Mouse (Mus musculus) embryonic facial prominence, embryonic 11.5 days (tissue): ENCODE measurements around the gene Cd68. TPM values are rescaled to one million over a fixed set of nuclear protein-coding genes. Genes with fewer than 3 reads are reported as not detected.
"Not testable (repeated sequence)": the region's sequence is repeated elsewhere in the genome, so short reads cannot be mapped to it uniquely, and the experiment has no call there.

Source experiments
- ATAC-seq: fragments of 200-750 bp; cut with Nextera tagmentation; replicated peaks from 2 replicates; pipeline ENCODE4 v1.8.0; 2017; ENCODE audit warnings: low read depth; ENCODE audit not compliant: insufficient number of reproducible peaks, low FRiP score, low TSS enrichment
- DNase-seq: peaks from one replicate; pipeline ENCODE4 v3.0.0-alpha.2; 2015; ENCODE audit warnings: low spot score
- H3K27ac ChIP-seq: fragments of 300-500 bp; sonication (generic); replicated peaks from 2 replicates; pipeline ENCODE4 v1.5.1; 2014; ENCODE audit warnings: mild to moderate bottlenecking, low read depth, low read length, control low read depth
- H3K27me3 ChIP-seq: fragments of 300-500 bp; sonication (generic); 2 replicates; pipeline ENCODE4 v1.6.1; 2014; ENCODE audit warnings: mild to moderate bottlenecking, low read length, moderate library complexity, mixed read lengths; ENCODE audit not compliant: control insufficient read depth, insufficient read depth
- H3K36me3 ChIP-seq: fragments of 300-500 bp; sonication (generic); replicated peaks from 2 replicates; pipeline ENCODE4 v1.6.1; 2014; ENCODE audit warnings: low read depth, mild to moderate bottlenecking, low read length, moderate library complexity, mixed read lengths; ENCODE audit not compliant: control insufficient read depth, insufficient read depth
- H3K4me1 ChIP-seq: fragments of 300-500 bp; sonication (generic); 2 replicates; pipeline ENCODE4 v1.6.1; 2014; ENCODE audit warnings: low read length, mixed read lengths; ENCODE audit not compliant: control insufficient read depth, insufficient read depth
- H3K4me2 ChIP-seq: fragments of 300-500 bp; sonication (generic); 2 replicates; pipeline ENCODE4 v1.6.1; 2014; ENCODE audit warnings: low read depth, mild to moderate bottlenecking, control low read depth, low read length, moderate library complexity
- H3K4me3 ChIP-seq: fragments of 300-500 bp; sonication (generic); 2 replicates; pipeline ENCODE4 v1.5.1; 2014; ENCODE audit warnings: low read depth, low read length, control low read depth
- H3K9ac ChIP-seq: fragments of 300-500 bp; sonication (generic); replicated peaks from 2 replicates; pipeline ENCODE4 v1.6.1; 2014; ENCODE audit warnings: mild to moderate bottlenecking, control low read depth, low read length
- H3K9me3 ChIP-seq: fragments of 300-500 bp; sonication (generic); replicated peaks from 2 replicates; pipeline ENCODE4 v1.6.1; 2016; ENCODE audit warnings: mild to moderate bottlenecking, low read length, inconsistent platforms, mixed read lengths; ENCODE audit not compliant: control insufficient read depth
- WGBS: fragments of 180-500 bp; shearing (Covaris S2); extraction: QIAGEN DNeasy Blood & Tissue Kit; methylation state at CpG from one replicate; pipeline ENCODE4 v1.1.7; 2014; 5-methylcytosine and 5-hydroxymethylcytosine counted together
- polyA plus RNA-seq: library from polyadenylated mRNA; unstranded; fragments of >200 nt; fragmentation: Nextera tagmentation; extraction: Ambion mirVana; gene quantifications from 2 replicates; pipeline ENCODE4 v1.2.1, GENCODE M21; 2014

The Cd68 gene
- polyA plus RNA-seq, 1 experiment from 2014 or later: 5.5 TPM

GRCm38 (mm10) chr11:69645860-69646259 lies 20.1 kb downstream of the Cd68 start:
- Histone ChIP-seq H3K4me2 (no peak overlapping the region), H3K4me1 (no peaks in the 10 kb centered on the region), H3K27me3 (no peaks in the 10 kb centered on the region), H3K9me3 (no peaks in the 10 kb centered on the region), H3K27ac (no peak overlapping the region), H3K9ac (no peak overlapping the region), H3K36me3 (peaks cover 38% of the 10 kb centered on the region), H3K4me3 (no peak overlapping the region)
- ATAC-seq (no peak), DNase-seq (no peak)
- 92% methylated on average over 5 of the region's 5 CpGs for WGBS

- Histone ChIP-seq H3K9me3 (no peaks in the 10 kb centered on the region), H3K9ac (no peak overlapping the region), H3K4me1 (no peaks in the 10 kb centered on the region), H3K4me2 (no peak overlapping the region), H3K27me3 (no peaks in the 10 kb centered on the region), H3K4me3 (no peak overlapping the region), H3K27ac (no peak overlapping the region), H3K36me3 (peaks cover 3% of the 10 kb centered on the region)
- WGBS: 87% methylated on average over 3 of the region's 3 CpGs
- ATAC-seq (no peak), DNase-seq (no peak)
These were observed 30.5 kb downstream of the Cd68 start for GRCm38 (mm10) chr11:69635471-69635870.

GRCm38 (mm10) chr11:69633128-69633866 lies 32.7 kb downstream of the Cd68 start:
- Histone ChIP-seq H3K9me3 (no peaks in the 10 kb centered on the region), H3K36me3 (no peaks in the 10 kb centered on the region; the same call in 1 of the 2 replicates), H3K27ac (peak overlapping the region; percentile 95), H3K4me2 (peak overlapping the region; percentile 74), H3K4me1 (no peaks in the 10 kb centered on the region), H3K9ac (peak overlapping the region; percentile 97), H3K4me3 (peak overlapping the region; percentile 98), H3K27me3 (no peaks in the 10 kb centered on the region)
- under 1% methylated on average over 37 of the region's 50 CpGs for WGBS
- DNase-seq (no peak), ATAC-seq (peak; percentile 61)

GRCm38 (mm10) chr11:69632284-69633089 lies 33.5 kb downstream of the Cd68 start, which contains the start of gene Fxr2:
Fxr2 (plus strand) TSS chr11:69632990.
- Histone ChIP-seq H3K9me3 (no peaks in the 10 kb centered on the region), H3K4me3 (peak within 1 kb of the TSS; percentile 98), H3K4me1 (no peaks in the 10 kb centered on the region), H3K9ac (peak within 1 kb of the TSS; percentile 97), H3K4me2 (peak within 1 kb of the TSS; percentile 74), H3K27me3 (no peaks in the 10 kb centered on the region), H3K27ac (peak within 1 kb of the TSS; percentile 95), H3K36me3 (no peaks in the 10 kb centered on the region; the same call in 1 of the 2 replicates)
- ATAC-seq: peak; percentile 99
- peak; percentile 100 for DNase-seq
- WGBS: under 1% methylated on average over 38 of the region's 56 CpGs

- no peak overlapping the region for H3K27ac ChIP-seq
- H3K27me3 ChIP-seq: no peaks in the 10 kb centered on the region
- no peak overlapping the region for H3K4me3 ChIP-seq
- H3K9ac ChIP-seq: no peak overlapping the region
- no peaks in the 10 kb centered on the region; the same call in 1 of the 2 replicates for H3K36me3 ChIP-seq
- no peaks in the 10 kb centered on the region for H3K9me3 ChIP-seq
- DNase-seq: peak; percentile 32
- H3K4me1 ChIP-seq: no peaks in the 10 kb centered on the region
- WGBS: 67% methylated on average over 1 of the region's 1 CpGs
- no peak for ATAC-seq
- H3K4me2 ChIP-seq: no peak overlapping the region
These were observed 36.2 kb downstream of the Cd68 start for GRCm38 (mm10) chr11:69629802-69630201.

- 34% methylated on average over 6 of the region's 6 CpGs for WGBS
- Histone ChIP-seq H3K9ac (no peak overlapping the region), H3K27me3 (no peaks in the 10 kb centered on the region), H3K4me3 (no peak overlapping the region), H3K36me3 (no peaks in the 10 kb centered on the region; the same call in 1 of the 2 replicates), H3K27ac (no peak overlapping the region), H3K4me2 (no peak overlapping the region), H3K9me3 (no peaks in the 10 kb centered on the region), H3K4me1 (no peaks in the 10 kb centered on the region)
- DNase-seq (peak; percentile 92), ATAC-seq (no peak)
These were observed 37.7 kb downstream of the Cd68 start for GRCm38 (mm10) chr11:69628286-69628685.

GRCm38 (mm10) chr11:69624339-69624738 lies 41.6 kb downstream of the Cd68 start:
- H3K4me3 ChIP-seq, ATAC-seq, H3K36me3 ChIP-seq, DNase-seq, H3K27me3 ChIP-seq, H3K4me1 ChIP-seq, H3K4me2 ChIP-seq, H3K9me3 ChIP-seq, H3K9ac ChIP-seq, H3K27ac ChIP-seq: not testable (repeated sequence)
- WGBS: 88% methylated on average over 2 of the region's 2 CpGs

- DNase-seq (no peak), ATAC-seq (no peak)
- no peaks in the 10 kb centered on the region for H3K9me3 ChIP-seq
- H3K4me2 ChIP-seq: no peak overlapping the region
- H3K27ac ChIP-seq: no peak overlapping the region
- no peaks in the 10 kb centered on the region for H3K27me3 ChIP-seq
- H3K9ac ChIP-seq: no peak overlapping the region; the same call in 1 of the 2 replicates
- H3K36me3 ChIP-seq: no peaks in the 10 kb centered on the region
- no peaks in the 10 kb centered on the region for H3K4me1 ChIP-seq
- no peak overlapping the region for H3K4me3 ChIP-seq
- 70% methylated on average over 4 of the region's 4 CpGs for WGBS
These were observed 42.9 kb downstream of the Cd68 start for GRCm38 (mm10) chr11:69623006-69623405.
